Mouse (Mus musculus): Measurements from ENCODE around the gene P3h4.

- TF ChIP-seq CTCF (IDR thresholded peaks at IDR 0.05; ENCODE audit: low read depth, low read length) (no peak), POLR2A (IDR thresholded peaks at IDR 0.05; ENCODE audit: borderline replicate concordance, low read depth, low read length) (no peak)
These were observed 37.8 kb downstream of the P3h4 start for GRCm38 (mm10) chr11:100376746-100377389.

All from bone marrow macrophage, adult 2 months (primary cell).